Mouse (Mus musculus) kidney, adult 18-20 months (tissue): ENCODE data around the gene Dnajb14.
A peak's percentile ranks its signal among the peaks of the same experiment; 100 is the strongest.
"Not testable (repeated sequence)": the region's sequence is repeated elsewhere in the genome, so short reads cannot be mapped to it uniquely, and the experiment has no call there.

Experiments
- DNase-seq: peaks from one replicate; pipeline ENCODE4 v3.0.0; 2021

The Dnajb14 gene

GRCm38 (mm10) chr3:137864124-137864987, 3.1 kb upstream of the Dnajb14 start, which contains the start of gene H2afz:
Gene H2afz (plus strand): TSS chr3:137864487.
- peak; percentile 97 for DNase-seq

GRCm38 (mm10) chr3:137864988-137865982, 2.2 kb upstream of the Dnajb14 start:
- DNase-seq: peak; percentile 86

GRCm38 (mm10) chr3:137867133-137867436, 390 bp upstream of the Dnajb14 start:
- DNase-seq: no peak

GRCm38 (mm10) chr3:137868094-137868913, 829 bp downstream of the Dnajb14 start:
- no peak for DNase-seq

GRCm38 (mm10) chr3:137869395-137869794, 1.9 kb downstream of the Dnajb14 start:
- DNase-seq: no peak

GRCm38 (mm10) chr3:137879313-137879712, 11.8 kb downstream of the Dnajb14 start:
- DNase-seq: no peak

- DNase-seq: no peak
Measured at GRCm38 (mm10) chr3:137880109-137880748, 12.8 kb downstream of the Dnajb14 start.

- no peak for DNase-seq
Measured at GRCm38 (mm10) chr3:137881093-137881492, 13.6 kb downstream of the Dnajb14 start.

- no peak for DNase-seq
Measured at GRCm38 (mm10) chr3:137887961-137888360, 20.5 kb downstream of the Dnajb14 start.

GRCm38 (mm10) chr3:137891089-137891488, 23.6 kb downstream of the Dnajb14 start:
- no peak for DNase-seq

- DNase-seq: no peak
Measured at GRCm38 (mm10) chr3:137892118-137892517, 24.6 kb downstream of the Dnajb14 start.

GRCm38 (mm10) chr3:137893789-137894188, 26.3 kb downstream of the Dnajb14 start:
- DNase-seq: no peak

GRCm38 (mm10) chr3:137895196-137895595, 27.7 kb downstream of the Dnajb14 start:
- DNase-seq: no peak

GRCm38 (mm10) chr3:137896386-137896785, 28.9 kb downstream of the Dnajb14 start:
- no peak for DNase-seq

- DNase-seq: no peak
Measured at GRCm38 (mm10) chr3:137896867-137897266, 29.4 kb downstream of the Dnajb14 start.

GRCm38 (mm10) chr3:137897685-137898084, 30.2 kb downstream of the Dnajb14 start:
- no peak for DNase-seq

GRCm38 (mm10) chr3:137900149-137900548, 32.7 kb downstream of the Dnajb14 start:
- no peak for DNase-seq

GRCm38 (mm10) chr3:137913093-137913492, 45.6 kb downstream of the Dnajb14 start:
- no peak for DNase-seq

- not testable (repeated sequence) for DNase-seq
Measured at GRCm38 (mm10) chr3:137914567-137914966, 47.1 kb downstream of the Dnajb14 start.

GRCm38 (mm10) chr3:137917694-137918171, 50.3 kb downstream of the Dnajb14 start:
- DNase-seq: no peak

- peak; percentile 85 for DNase-seq
Measured at GRCm38 (mm10) chr3:137918172-137918931, 50.9 kb downstream of the Dnajb14 start, which contains the start of gene Lamtor3. Gene Lamtor3 (plus strand): TSS chr3:137918506.
